Mouse (Mus musculus) lung, postnatal 10 days (tissue): ENCODE data around the gene 0610030E20Rik.

Source experiments
- DNase-seq: peaks from one replicate; pipeline ENCODE4 v3.0.0; 2021

Gene 0610030E20Rik

GRCm38 (mm10) chr6:72347166-72347941 lies at the start of gene 0610030E20Rik:
Gene 0610030E20Rik, plus strand, starts transcription at chr6:72347317.
- DNase-seq = peak; percentile 73

- no peak for DNase-seq
Measured at GRCm38 (mm10) chr6:72297825-72298224, 49.3 kb upstream of the 0610030E20Rik start.

DNA sequence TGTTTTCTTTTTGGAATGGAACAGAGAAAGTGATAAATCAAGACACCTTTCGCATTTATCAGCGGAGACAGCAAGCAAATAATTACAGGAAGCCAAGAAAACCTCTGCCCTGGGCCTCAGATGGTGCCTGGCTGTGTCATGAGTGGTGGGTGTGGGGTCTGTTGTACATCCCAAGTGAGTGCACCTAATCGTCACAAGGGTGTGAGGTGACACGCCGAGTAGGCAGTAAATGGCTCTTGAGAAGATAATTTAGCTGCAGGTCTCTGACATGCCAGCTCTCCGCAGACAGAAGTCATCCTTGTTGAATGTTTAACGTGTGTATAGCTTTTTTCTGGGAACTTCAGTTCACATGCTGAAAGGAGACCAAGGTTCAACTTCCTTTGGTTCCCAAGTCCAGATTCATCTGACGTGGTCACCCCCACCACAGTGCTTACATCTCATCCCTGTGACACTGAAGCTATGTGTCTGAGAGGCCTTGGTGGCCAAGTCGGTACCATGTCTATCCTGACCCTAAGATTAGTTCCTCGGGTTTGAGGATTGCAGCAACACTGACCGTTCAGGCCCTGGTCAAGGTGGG lies 44.7 kb upstream of the 0610030E20Rik start:
- DNase-seq = no peak

DNA sequence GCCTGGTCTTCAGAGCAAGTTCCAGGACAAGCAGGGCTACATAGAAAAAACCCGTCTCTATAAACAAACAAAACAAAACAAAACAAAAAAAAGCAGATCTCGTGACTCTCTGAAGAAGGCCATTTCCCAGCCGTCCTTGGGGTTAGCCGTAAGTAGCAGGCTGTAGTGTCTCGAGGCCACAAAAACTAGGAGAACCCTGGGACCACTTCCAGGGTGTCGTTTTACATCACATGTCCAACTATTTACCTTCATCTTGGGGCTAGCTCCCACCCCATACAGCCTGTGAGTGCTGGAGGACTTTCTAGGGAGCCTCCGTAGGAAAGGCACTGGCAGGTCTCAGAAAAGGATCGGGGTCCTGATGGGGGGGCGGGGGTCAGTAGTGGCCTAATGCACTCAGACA lies 43.6 kb upstream of the 0610030E20Rik start:
- peak; percentile 33 for DNase-seq

- no peak for DNase-seq
Measured at GRCm38 (mm10) chr6:72312198-72312597, 34.9 kb upstream of the 0610030E20Rik start.

DNA sequence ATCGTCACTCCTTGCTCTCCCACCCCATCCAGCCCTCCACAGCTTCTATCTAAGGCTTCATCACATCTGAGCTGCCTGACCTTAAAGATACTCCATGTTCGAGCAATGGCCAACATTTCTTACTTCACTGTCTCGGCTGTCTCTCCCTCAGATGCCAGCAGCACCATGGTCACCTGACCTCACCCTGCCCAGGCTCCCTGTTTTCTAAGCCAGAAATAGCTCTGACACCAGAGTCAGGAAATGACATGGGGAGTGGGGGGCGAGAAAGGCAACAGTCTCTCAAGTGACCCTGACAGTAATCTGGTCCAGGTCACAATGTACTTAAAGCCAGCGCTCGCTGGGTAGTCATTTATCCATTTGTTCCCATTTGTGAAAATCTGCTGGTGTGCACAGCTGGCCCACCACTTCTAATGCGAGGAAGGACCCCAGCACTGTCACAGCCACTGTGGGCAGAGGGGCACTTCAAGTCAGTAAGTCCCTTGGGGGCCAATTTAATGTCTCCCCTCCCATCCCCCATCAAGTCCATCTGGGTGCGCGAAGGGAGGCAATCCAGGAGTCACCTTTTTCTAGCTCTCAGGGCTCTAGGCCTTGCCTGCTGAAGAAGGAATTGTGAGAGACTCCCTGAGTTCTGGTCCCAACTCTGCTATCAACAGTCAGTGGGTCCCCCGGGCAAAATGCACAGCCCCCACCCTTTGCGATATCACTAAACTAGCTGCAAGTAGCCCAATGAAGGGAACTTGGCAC lies 33.8 kb upstream of the 0610030E20Rik start:
- DNase-seq = no peak

DNA sequence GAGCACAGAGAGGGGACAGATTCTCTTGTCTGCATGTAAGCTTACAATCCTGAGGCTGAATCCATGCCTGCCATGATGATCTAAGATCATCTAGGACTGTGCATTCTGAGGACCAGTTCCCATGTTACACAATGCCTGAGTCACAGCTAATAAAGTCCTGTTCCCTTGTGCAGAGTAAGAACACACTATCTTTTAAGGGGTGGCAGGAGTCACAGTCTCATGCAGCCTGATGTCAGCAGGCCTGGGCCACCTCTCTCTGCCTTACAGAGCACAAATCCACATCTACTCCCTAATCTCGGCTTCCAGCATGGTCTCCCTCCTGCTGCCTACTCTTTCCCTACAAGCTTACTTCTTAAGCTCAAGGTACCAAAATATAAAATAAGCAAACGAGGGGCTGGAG lies 31.7 kb upstream of the 0610030E20Rik start:
- DNase-seq = no peak

DNA sequence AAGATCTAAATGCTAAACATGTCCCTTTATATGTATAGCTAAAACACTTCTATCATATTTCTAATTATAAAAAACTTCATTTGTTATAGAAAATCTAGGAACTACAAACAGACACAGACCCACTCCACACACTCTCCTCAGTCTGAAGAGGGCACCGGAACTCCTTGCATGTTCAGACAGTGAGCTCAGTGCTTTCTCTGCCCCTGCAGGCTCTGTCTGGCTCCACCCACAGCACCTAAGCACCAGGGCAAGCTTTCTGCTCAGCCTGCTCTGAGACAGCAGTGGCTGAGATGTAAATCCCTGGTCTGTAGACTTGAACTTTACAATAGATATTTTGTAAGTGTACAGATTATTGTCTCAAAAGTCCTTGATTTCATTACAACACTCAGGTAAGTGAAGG lies 31.1 kb upstream of the 0610030E20Rik start:
- DNase-seq = peak; percentile 38

GRCm38 (mm10) chr6:72318440-72318839 lies 28.7 kb upstream of the 0610030E20Rik start:
- no peak for DNase-seq

GRCm38 (mm10) chr6:72319019-72319418 lies 28.1 kb upstream of the 0610030E20Rik start:
- DNase-seq = peak; percentile 77

GRCm38 (mm10) chr6:72322936-72323335 lies 24.2 kb upstream of the 0610030E20Rik start:
- DNase-seq = no peak

- no peak for DNase-seq
Measured at GRCm38 (mm10) chr6:72323786-72324508, 23.2 kb upstream of the 0610030E20Rik start.

DNA sequence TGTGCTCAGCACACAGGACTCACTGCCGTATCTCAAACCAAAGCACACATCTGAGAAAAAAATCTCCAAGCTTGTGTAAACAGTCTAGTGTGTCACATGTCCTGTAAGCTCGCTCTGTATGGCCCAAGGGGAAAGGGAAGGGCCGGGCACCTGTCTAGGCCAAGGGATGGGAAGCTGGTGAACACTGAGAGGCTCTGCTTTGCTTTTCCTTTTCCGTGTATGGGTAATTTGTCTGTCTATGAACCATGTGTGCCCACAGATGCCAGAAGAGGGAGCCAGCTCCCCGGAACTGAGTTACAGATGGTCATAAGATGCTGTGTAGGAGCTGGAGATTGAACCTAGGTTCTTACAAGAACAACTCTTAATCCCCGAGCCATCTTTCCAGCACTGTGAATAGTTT lies 20.8 kb upstream of the 0610030E20Rik start:
- DNase-seq = peak; percentile 57

DNA sequence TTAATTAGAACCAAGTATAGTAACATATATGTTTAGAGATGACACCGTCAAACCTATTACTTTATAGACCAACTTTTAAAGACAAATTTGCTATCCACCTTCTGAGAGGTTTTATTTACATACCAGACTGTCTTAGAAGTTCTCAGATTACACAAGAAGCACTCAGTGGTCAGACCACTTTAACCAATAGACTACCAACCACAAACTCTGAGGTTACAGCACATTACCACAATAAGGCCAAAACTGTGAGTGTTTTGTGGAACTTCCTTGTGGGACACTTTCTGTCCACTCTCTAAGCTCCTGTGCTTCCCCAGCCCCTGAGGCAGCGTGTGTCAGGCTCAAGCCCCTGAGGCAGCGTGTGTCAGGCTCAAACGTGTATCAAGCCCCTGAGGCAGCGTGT lies 18.1 kb upstream of the 0610030E20Rik start:
- no peak for DNase-seq

DNA sequence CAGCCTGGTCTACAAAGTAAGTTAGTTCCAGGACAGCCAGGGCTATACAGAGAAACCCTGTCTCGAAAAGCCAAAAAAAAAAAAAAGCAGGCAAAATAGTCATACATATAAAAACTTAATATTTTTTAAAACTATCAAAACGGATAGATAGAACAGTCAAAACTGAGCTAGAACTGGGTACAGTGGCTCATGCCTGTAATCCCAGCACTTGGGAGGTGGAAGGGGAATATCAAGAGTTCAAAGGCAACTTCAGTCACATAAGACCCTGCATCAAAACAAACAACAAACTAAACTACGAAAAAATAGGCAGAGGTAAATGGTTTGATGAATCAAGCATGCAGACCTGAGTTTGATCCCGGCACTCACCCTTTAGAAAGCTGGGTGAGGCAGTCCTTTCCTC lies 17.0 kb upstream of the 0610030E20Rik start:
- no peak for DNase-seq

DNA sequence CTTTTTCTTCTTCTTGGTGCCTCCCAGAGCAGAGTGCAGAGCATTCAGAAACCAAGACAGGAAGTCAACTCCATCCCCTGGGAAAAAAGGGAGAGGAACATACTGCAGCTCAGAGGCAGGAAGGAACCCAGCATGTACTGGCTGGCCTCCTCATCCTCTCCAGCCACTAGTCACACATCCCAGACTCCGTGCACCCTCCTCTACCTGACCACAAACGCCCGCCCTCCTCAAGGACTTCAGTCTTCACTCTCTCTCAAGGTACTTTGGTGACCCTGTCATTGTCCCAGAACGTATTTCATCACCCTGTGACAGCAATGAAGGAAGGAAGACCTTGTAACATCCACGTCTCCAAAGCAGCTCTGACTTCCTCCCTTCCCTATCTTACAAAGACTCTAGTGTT lies 14.0 kb upstream of the 0610030E20Rik start:
- no peak for DNase-seq

DNA sequence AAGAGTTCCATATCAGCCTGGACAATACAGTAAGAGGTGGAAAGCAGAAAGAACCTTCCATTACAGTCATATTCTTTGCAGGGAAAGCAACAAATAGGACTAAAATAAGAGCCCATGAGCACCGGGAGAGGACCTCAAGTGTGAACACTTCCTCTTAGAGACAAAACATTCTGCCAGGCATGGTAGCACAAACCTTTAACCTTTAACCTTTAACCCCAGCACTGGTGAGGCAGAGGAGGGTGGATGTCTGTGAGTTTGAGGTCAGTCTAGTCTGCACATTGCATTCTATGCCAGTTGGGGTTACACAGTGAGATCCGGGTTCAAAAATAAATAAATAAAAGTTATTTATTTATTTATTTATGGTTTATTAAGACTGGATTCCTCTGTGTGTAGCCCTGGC lies 6.6 kb upstream of the 0610030E20Rik start:
- no peak for DNase-seq

DNA sequence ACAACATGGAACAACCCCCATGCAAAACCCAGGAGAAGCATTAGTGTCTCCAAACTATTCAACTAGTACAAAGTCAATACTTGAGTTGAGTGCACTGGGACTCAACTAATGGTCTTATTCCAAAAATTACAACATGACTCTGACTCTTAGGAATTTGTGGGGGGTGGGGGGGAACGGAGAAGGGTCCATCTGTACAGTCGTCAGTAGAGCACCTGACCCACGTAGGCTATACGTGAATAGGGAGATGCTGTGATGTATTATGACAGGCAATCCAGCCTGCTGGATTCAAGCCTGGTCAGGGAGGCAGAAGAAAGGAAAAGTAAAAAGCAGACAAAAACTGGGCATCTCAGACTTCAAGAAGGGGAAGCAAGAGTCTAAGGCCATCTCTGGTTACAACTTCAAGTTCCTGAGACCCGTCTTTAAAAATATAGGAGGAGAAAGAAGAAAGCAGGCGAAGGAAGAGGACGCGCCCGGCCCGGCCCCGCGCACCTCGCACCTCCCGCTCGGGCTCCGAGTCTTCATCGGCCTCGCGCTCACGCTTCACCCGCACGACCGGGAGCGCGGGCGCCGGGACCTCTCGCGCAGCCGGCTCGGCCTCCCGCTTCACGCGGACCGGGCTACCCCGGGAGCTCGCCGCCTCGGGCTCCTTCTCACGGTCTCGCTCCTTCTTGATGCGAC lies 2.6 kb upstream of the 0610030E20Rik start:
- no peak for DNase-seq

GRCm38 (mm10) chr6:72345074-72345567 lies 2.0 kb upstream of the 0610030E20Rik start, which contains the start of gene Usp39:
Gene Usp39, minus strand, starts transcription at chr6:72345184.
- DNase-seq = peak; percentile 96

- no peak for DNase-seq
Measured at GRCm38 (mm10) chr6:72345633-72346032, 1.5 kb upstream of the 0610030E20Rik start.

GRCm38 (mm10) chr6:72346261-72346660 lies 856 bp upstream of the 0610030E20Rik start:
- no peak for DNase-seq

DNA sequence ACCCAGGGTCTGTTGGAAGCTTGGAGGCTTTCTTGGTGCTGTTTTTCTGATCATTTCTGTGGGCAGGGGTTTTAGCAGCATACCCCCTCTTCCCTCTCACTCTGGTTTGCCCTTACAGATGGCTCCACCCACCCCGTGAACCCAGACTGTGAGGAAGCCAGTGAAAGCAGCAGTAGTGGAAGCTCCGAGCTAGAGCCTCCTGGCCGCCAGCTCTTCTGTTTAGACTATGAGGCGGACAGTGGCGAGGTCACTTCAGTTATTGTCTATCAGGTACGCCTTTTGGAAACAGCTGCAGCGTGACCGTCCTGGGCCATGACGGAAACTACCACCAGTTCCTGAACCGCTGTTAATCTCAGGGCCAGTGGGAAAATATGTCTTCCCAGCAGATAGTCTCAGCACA lies 1.3 kb downstream of the 0610030E20Rik start:
- DNase-seq = no peak
